Mouse (Mus musculus): ENCODE results near the gene Nr4a1.
A peak's percentile ranks its signal among the peaks of the same experiment; 100 is the strongest.

Gene Nr4a1

GRCm38 (mm10) chr15:101233183-101233582 is 20.9 kb upstream of the Nr4a1 start:
- DNase-seq (ENCODE audit: low read depth, low spot score): no peak

GRCm38 (mm10) chr15:101233641-101234275 is 20.3 kb upstream of the Nr4a1 start:
- peak; percentile 97 for DNase-seq (ENCODE audit: low read depth, low spot score)

- DNase-seq (ENCODE audit: low read depth, low spot score): no peak
Observed at GRCm38 (mm10) chr15:101234611-101235341, 19.3 kb upstream of the Nr4a1 start.

- DNase-seq (ENCODE audit: low read depth, low spot score): no peak
Observed at GRCm38 (mm10) chr15:101235342-101235698, 18.7 kb upstream of the Nr4a1 start.

GRCm38 (mm10) chr15:101235728-101236327 is 18.2 kb upstream of the Nr4a1 start:
- DNase-seq (ENCODE audit: low read depth, low spot score): no peak

GRCm38 (mm10) chr15:101236878-101237277 is 17.2 kb upstream of the Nr4a1 start:
- DNase-seq (ENCODE audit: low read depth, low spot score): peak; percentile 83

- peak; percentile 85 for DNase-seq (ENCODE audit: low read depth, low spot score)
Observed at GRCm38 (mm10) chr15:101238885-101239511, 15.1 kb upstream of the Nr4a1 start.

- peak; percentile 50 for DNase-seq (ENCODE audit: low read depth, low spot score)
Observed at GRCm38 (mm10) chr15:101239821-101240220, 14.2 kb upstream of the Nr4a1 start.

- peak; percentile 91 for DNase-seq (ENCODE audit: low read depth, low spot score)
Observed at GRCm38 (mm10) chr15:101240799-101241204, 13.3 kb upstream of the Nr4a1 start.

GRCm38 (mm10) chr15:101241236-101241635 is 12.8 kb upstream of the Nr4a1 start:
- DNase-seq (ENCODE audit: low read depth, low spot score): no peak

GRCm38 (mm10) chr15:101241853-101242252 is 12.2 kb upstream of the Nr4a1 start:
- no peak for DNase-seq (ENCODE audit: low read depth, low spot score)

GRCm38 (mm10) chr15:101242645-101243044 is 11.4 kb upstream of the Nr4a1 start:
- DNase-seq (ENCODE audit: low read depth, low spot score): peak; percentile 88

- DNase-seq (ENCODE audit: low read depth, low spot score): no peak
Observed at GRCm38 (mm10) chr15:101244012-101244411, 10.1 kb upstream of the Nr4a1 start.

GRCm38 (mm10) chr15:101246231-101247154 is 7.6 kb upstream of the Nr4a1 start:
- DNase-seq (ENCODE audit: low read depth, low spot score): peak; percentile 99

- no peak for DNase-seq (ENCODE audit: low read depth, low spot score)
Observed at GRCm38 (mm10) chr15:101247155-101247498, 6.9 kb upstream of the Nr4a1 start.

GRCm38 (mm10) chr15:101248029-101248710 is 5.9 kb upstream of the Nr4a1 start:
- no peak for DNase-seq (ENCODE audit: low read depth, low spot score)

- DNase-seq (ENCODE audit: low read depth, low spot score): no peak
Observed at GRCm38 (mm10) chr15:101250220-101250800, 3.8 kb upstream of the Nr4a1 start.

- no peak for DNase-seq (ENCODE audit: low read depth, low spot score)
Observed at GRCm38 (mm10) chr15:101251930-101252329, 2.1 kb upstream of the Nr4a1 start.

GRCm38 (mm10) chr15:101252614-101253013 is 1.5 kb upstream of the Nr4a1 start:
- DNase-seq (ENCODE audit: low read depth, low spot score): no peak

- no peak for DNase-seq (ENCODE audit: low read depth, low spot score)
Observed at GRCm38 (mm10) chr15:101253563-101253885, 545 bp upstream of the Nr4a1 start.
